Mouse (Mus musculus) intestine, embryonic 16.5 days (tissue): Measurements from ENCODE around the gene Pole3. TPM values are rescaled to one million over a fixed set of nuclear protein-coding genes. Genes with fewer than 3 reads are reported as not detected.

ENCODE experiments used
- ATAC-seq: fragments of 200-750 bp; cut with Nextera tagmentation; 2 replicates; pipeline ENCODE4 v1.8.0; 2017; ENCODE audit warnings: moderate TSS enrichment, moderate library complexity
- H3K27ac ChIP-seq: fragments of 300-500 bp; sonication (generic); 2 replicates; pipeline ENCODE4 v1.5.1; 2014; ENCODE audit warnings: mild to moderate bottlenecking, low read length
- H3K27me3 ChIP-seq: fragments of 300-500 bp; sonication (generic); replicated peaks from 2 replicates; pipeline ENCODE4 v1.6.1; 2014; ENCODE audit warnings: low read length, control low read depth, mixed read lengths; ENCODE audit not compliant: control insufficient read depth, insufficient read depth
- H3K36me3 ChIP-seq: fragments of 300-500 bp; sonication (generic); 2 replicates; pipeline ENCODE4 v1.6.1; 2014; ENCODE audit warnings: low read length, control low read depth; ENCODE audit not compliant: control insufficient read depth, insufficient read depth
- H3K4me1 ChIP-seq: fragments of 300-500 bp; sonication (generic); 2 replicates; pipeline ENCODE4 v1.6.1; 2014; ENCODE audit warnings: low read length, control low read depth, mixed read lengths; ENCODE audit not compliant: control insufficient read depth, insufficient read depth
- H3K4me2 ChIP-seq: fragments of 300-500 bp; sonication (generic); 2 replicates; pipeline ENCODE4 v1.6.1; 2014; ENCODE audit warnings: low read depth, low read length, control low read depth
- H3K4me3 ChIP-seq: fragments of 300-500 bp; sonication (generic); 2 replicates; pipeline ENCODE4 v1.5.1; 2014; ENCODE audit warnings: mild to moderate bottlenecking, low read length
- H3K9ac ChIP-seq: fragments of 300-500 bp; sonication (generic); 2 replicates; pipeline ENCODE4 v1.6.1; 2014; ENCODE audit warnings: low read depth, low read length
- H3K9me3 ChIP-seq: fragments of 300-500 bp; sonication (generic); 2 replicates; pipeline ENCODE4 v1.6.1; 2016; ENCODE audit warnings: low read length, control low read depth; ENCODE audit not compliant: control insufficient read depth
- WGBS: fragments of 180-500 bp; shearing (Covaris S2); extraction: QIAGEN DNeasy Blood & Tissue Kit; methylation state at CpG from one replicate; pipeline ENCODE4 v1.1.7; 2014; 5-methylcytosine and 5-hydroxymethylcytosine counted together
- polyA plus RNA-seq: library from polyadenylated mRNA; unstranded; fragments of >200 nt; fragmentation: Nextera tagmentation; extraction: Ambion mirVana; gene quantifications from 2 replicates; pipeline ENCODE4 v1.2.1, GENCODE M21; 2015

Gene Pole3
- polyA plus RNA-seq, 1 experiment from 2014 or later: 67.5 TPM

GRCm38 (mm10) chr4:62559797-62560329 is 35.0 kb upstream of the Pole3 start, which contains the start of gene Rgs3:
TSS of gene Rgs3 (plus strand) at chr4:62559847.
- Histone ChIP-seq H3K36me3 (no peaks in the 10 kb centered on the region), H3K27me3 (peaks cover 4% of the 10 kb centered on the region; the same call in 1 of the 2 replicates), H3K27ac (no peak within 1 kb of the TSS), H3K9ac (no peak within 1 kb of the TSS), H3K4me3 (no peak within 1 kb of the TSS), H3K9me3 (no peaks in the 10 kb centered on the region), H3K4me2 (no peak within 1 kb of the TSS), H3K4me1 (no peaks in the 10 kb centered on the region)
- 56% methylated on average over 6 of the region's 6 CpGs for WGBS
- no peak for ATAC-seq

GRCm38 (mm10) chr4:62557436-62557835 is 32.6 kb upstream of the Pole3 start:
- H3K9me3 ChIP-seq: no peaks in the 10 kb centered on the region
- WGBS: 64% methylated on average over 3 of the region's 3 CpGs
- H3K9ac ChIP-seq: no peak overlapping the region
- H3K36me3 ChIP-seq: no peaks in the 10 kb centered on the region
- no peak overlapping the region for H3K4me3 ChIP-seq
- no peak overlapping the region for H3K27ac ChIP-seq
- ATAC-seq: no peak
- no peak overlapping the region for H3K4me2 ChIP-seq
- H3K4me1 ChIP-seq: no peaks in the 10 kb centered on the region
- peaks cover 4% of the 10 kb centered on the region; the same call in 1 of the 2 replicates for H3K27me3 ChIP-seq

- Histone ChIP-seq H3K36me3 (no peaks in the 10 kb centered on the region), H3K27ac (no peak overlapping the region), H3K27me3 (no peaks in the 10 kb centered on the region), H3K9ac (no peak overlapping the region), H3K4me3 (no peak overlapping the region), H3K4me2 (no peak overlapping the region), H3K9me3 (no peaks in the 10 kb centered on the region), H3K4me1 (no peaks in the 10 kb centered on the region)
- whole genome bisulfite sequencing: 77% methylated on average over 7 of the region's 7 CpGs
- ATAC-seq: no peak
Observed at GRCm38 (mm10) chr4:62551966-62552365, 27.1 kb upstream of the Pole3 start.

DNA sequence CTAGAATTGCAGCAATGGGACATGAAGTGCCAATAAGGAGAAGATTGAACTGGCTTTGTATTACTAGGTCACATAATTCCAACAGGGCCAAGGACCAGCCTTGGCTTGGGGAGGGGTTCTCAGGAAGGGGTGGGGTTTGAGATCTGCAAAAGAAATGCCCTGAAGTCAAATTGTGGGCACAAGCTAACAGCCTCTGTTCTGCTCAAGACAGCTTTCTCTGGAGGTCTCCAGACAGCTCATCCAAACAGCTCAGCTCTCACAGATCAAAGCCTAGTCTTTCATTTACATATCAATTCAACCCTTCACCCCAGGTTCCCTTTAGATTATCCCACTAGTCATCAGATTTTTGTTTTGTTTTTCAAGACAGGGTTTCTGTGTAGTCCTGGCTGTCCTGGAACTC is 19.9 kb upstream of the Pole3 start:
- Histone ChIP-seq H3K4me3 (no peak overlapping the region), H3K9me3 (no peaks in the 10 kb centered on the region), H3K9ac (no peak overlapping the region), H3K27ac (no peak overlapping the region), H3K4me2 (no peak overlapping the region), H3K4me1 (no peaks in the 10 kb centered on the region), H3K27me3 (no peaks in the 10 kb centered on the region), H3K36me3 (no peaks in the 10 kb centered on the region)
- ATAC-seq: no peak

- Histone ChIP-seq H3K4me1 (no peaks in the 10 kb centered on the region), H3K4me2 (no peak overlapping the region), H3K27me3 (no peaks in the 10 kb centered on the region), H3K9me3 (no peaks in the 10 kb centered on the region), H3K4me3 (no peak overlapping the region), H3K9ac (no peak overlapping the region), H3K36me3 (no peaks in the 10 kb centered on the region), H3K27ac (no peak overlapping the region)
- no peak for ATAC-seq
- WGBS: 79% methylated on average over 6 of the region's 6 CpGs
Observed at GRCm38 (mm10) chr4:62543782-62544181, 18.9 kb upstream of the Pole3 start.

DNA sequence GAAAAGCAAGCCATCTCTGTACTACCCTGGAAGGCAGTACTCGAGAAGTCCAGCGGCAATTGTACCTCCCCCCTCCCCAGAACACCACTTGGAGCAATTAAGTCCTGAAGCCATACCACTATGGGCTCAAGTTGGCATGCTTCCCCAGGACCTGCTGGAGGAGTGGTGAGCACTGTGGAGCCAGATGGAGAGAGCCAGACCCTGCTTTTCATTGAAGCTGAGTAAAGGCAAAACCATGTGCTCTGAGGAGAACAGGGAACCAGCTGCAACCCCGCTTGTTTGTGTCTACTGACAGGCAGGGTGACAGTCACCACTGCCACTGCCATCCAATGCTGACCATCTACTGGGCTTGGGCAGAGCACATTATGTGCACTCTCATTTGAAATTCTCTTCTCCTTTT is 16.9 kb upstream of the Pole3 start:
- Histone ChIP-seq H3K4me1 (no peaks in the 10 kb centered on the region), H3K36me3 (no peaks in the 10 kb centered on the region), H3K27me3 (no peaks in the 10 kb centered on the region), H3K4me3 (no peak overlapping the region), H3K27ac (no peak overlapping the region), H3K4me2 (no peak overlapping the region), H3K9ac (no peak overlapping the region), H3K9me3 (no peaks in the 10 kb centered on the region)
- ATAC-seq: no peak
- WGBS: 65% methylated on average over 3 of the region's 3 CpGs

- H3K36me3 ChIP-seq: no peaks in the 10 kb centered on the region
- WGBS: 75% methylated on average over 6 of the region's 6 CpGs
Observed at GRCm38 (mm10) chr4:62533729-62534128, 8.9 kb upstream of the Pole3 start.

DNA sequence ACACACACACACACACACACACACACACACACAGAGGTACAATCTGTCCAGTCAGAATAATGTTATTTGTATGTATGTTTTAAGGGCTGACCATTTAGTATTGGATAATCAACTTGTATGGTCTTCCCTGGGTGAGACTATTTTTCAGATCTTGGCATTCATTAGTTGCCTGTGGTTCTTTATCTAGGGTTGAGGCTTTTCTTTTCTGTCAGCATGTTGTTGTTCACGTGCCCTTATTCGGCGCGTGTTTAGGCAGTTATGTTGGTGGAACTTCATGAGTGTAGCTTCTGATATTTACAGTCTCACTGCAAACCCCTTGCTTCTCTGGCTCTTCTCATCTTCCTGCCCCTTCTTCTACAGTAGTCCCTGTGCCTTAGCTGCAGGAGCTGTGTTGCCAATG is 2.8 kb upstream of the Pole3 start:
- H3K9ac ChIP-seq: no peak overlapping the region
- WGBS: 83% methylated on average over 4 of the region's 4 CpGs
- H3K4me2 ChIP-seq: no peak overlapping the region
- H3K27me3 ChIP-seq: no peaks in the 10 kb centered on the region
- ATAC-seq: no peak
- H3K4me3 ChIP-seq: no peak overlapping the region
- H3K4me1 ChIP-seq: peaks cover 19% of the 10 kb centered on the region
- no peak overlapping the region for H3K27ac ChIP-seq
- no peaks in the 10 kb centered on the region for H3K9me3 ChIP-seq
- H3K36me3 ChIP-seq: 0 out of 2 replicates have a peak, but pooled peaks cover 2% of the 10 kb centered on the region

More at GRCm38 (mm10) chr4:62533729-62534128, 8.9 kb upstream of the Pole3 start:
- no peak for ATAC-seq
- Histone ChIP-seq H3K27ac (no peak overlapping the region), H3K4me3 (no peak overlapping the region), H3K27me3 (no peaks in the 10 kb centered on the region), H3K4me2 (no peak overlapping the region), H3K9me3 (no peaks in the 10 kb centered on the region), H3K9ac (no peak overlapping the region), H3K4me1 (peaks cover 7% of the 10 kb centered on the region)

- 49% methylated on average over 2 of the region's 2 CpGs for WGBS
- no peak for ATAC-seq
Observed at GRCm38 (mm10) chr4:62526256-62526655, 1.4 kb upstream of the Pole3 start.

GRCm38 (mm10) chr4:62525489-62525811 is 582 bp upstream of the Pole3 start:
- Histone ChIP-seq H3K4me2 (peak overlapping the region; percentile 40), H3K27me3 (no peaks in the 10 kb centered on the region), H3K36me3 (0 out of 2 replicates have a peak, but pooled peaks cover 2% of the 10 kb centered on the region), H3K4me3 (peak overlapping the region; percentile 94), H3K4me1 (peaks cover 12% of the 10 kb centered on the region), H3K9ac (no peak overlapping the region), H3K9me3 (no peaks in the 10 kb centered on the region), H3K27ac (no peak overlapping the region)
- WGBS: 2% methylated on average over 10 of the region's 10 CpGs
- no peak for ATAC-seq

More at GRCm38 (mm10) chr4:62526256-62526655, 1.4 kb upstream of the Pole3 start:
- no peaks in the 10 kb centered on the region for H3K9me3 ChIP-seq
- H3K4me3 ChIP-seq: no peak overlapping the region
- H3K36me3 ChIP-seq: 0 out of 2 replicates have a peak, but pooled peaks cover 2% of the 10 kb centered on the region
- H3K4me1 ChIP-seq: peaks cover 18% of the 10 kb centered on the region
- H3K27me3 ChIP-seq: no peaks in the 10 kb centered on the region
- no peak overlapping the region for H3K4me2 ChIP-seq
- H3K27ac ChIP-seq: no peak overlapping the region
- no peak overlapping the region for H3K9ac ChIP-seq
